Mouse (Mus musculus) right cerebral cortex, postnatal 14 days (tissue): ENCODE data around the gene Jsrp1.

ENCODE experiments used
- DNase-seq: peaks from one replicate; pipeline ENCODE4 v3.0.0; 2022

Gene Jsrp1

GRCm38 (mm10) chr10:80808099-80808984 lies 5.0 kb downstream of the Jsrp1 start:
- no peak for DNase-seq

GRCm38 (mm10) chr10:80807057-80807627 lies 6.2 kb downstream of the Jsrp1 start:
- DNase-seq: peak; percentile 84

- DNase-seq: no peak
Measured at GRCm38 (mm10) chr10:80806341-80807056, 6.8 kb downstream of the Jsrp1 start.

- peak; percentile 87 for DNase-seq
Measured at GRCm38 (mm10) chr10:80805925-80806324, 7.4 kb downstream of the Jsrp1 start.

- peak; percentile 7 for DNase-seq
Measured at GRCm38 (mm10) chr10:80805322-80805721, 8.0 kb downstream of the Jsrp1 start.

- DNase-seq: peak; percentile 4
Measured at GRCm38 (mm10) chr10:80804916-80805315, 8.4 kb downstream of the Jsrp1 start, which contains the start of gene Amh. Gene Amh, plus strand, starts transcription at chr10:80805243.

- DNase-seq: peak; percentile 3
Measured at GRCm38 (mm10) chr10:80804340-80804739, 9.0 kb downstream of the Jsrp1 start.

GRCm38 (mm10) chr10:80802996-80803395 lies 10.3 kb downstream of the Jsrp1 start:
- DNase-seq: peak; percentile 4

- DNase-seq: peak; percentile 6
Measured at GRCm38 (mm10) chr10:80802204-80802912, 10.9 kb downstream of the Jsrp1 start.

GRCm38 (mm10) chr10:80799070-80799566 lies 14.2 kb downstream of the Jsrp1 start:
- DNase-seq: no peak

GRCm38 (mm10) chr10:80798150-80799006 lies 14.9 kb downstream of the Jsrp1 start, which contains the start of the genes Sf3a2 and Plekhj1:
Gene Sf3a2, plus strand, starts transcription at chr10:80798198.
Gene Plekhj1, minus strand, starts transcription at chr10:80798626.
- peak; percentile 97 for DNase-seq

GRCm38 (mm10) chr10:80797186-80798149 lies 15.8 kb downstream of the Jsrp1 start:
- DNase-seq: no peak

- DNase-seq: no peak
Measured at GRCm38 (mm10) chr10:80796307-80796848, 16.9 kb downstream of the Jsrp1 start.

GRCm38 (mm10) chr10:80794750-80795149 lies 18.5 kb downstream of the Jsrp1 start:
- DNase-seq: no peak

GRCm38 (mm10) chr10:80793803-80794202 lies 19.5 kb downstream of the Jsrp1 start:
- DNase-seq: no peak

- no peak for DNase-seq
Measured at GRCm38 (mm10) chr10:80793033-80793784, 20.1 kb downstream of the Jsrp1 start.

- no peak for DNase-seq
Measured at GRCm38 (mm10) chr10:80792175-80793032, 20.9 kb downstream of the Jsrp1 start.
